8 mouse cellular contexts compared by ENCODE assay signal in genomic region chr12:17545884-17546283, GRCm38 (mm10). TPM values are rescaled to one million over a fixed set of nuclear protein-coding genes. Genes with fewer than 3 reads are reported as not detected.
DNase-seq lines count a peak whose midpoint lies in the region; ATAC-seq and TF ChIP-seq lines count a peak whose summit lies in the region.

No protein-coding gene starts in this region.

- WGBS in heart, embryonic 13.5 days, result 3% methylated on average over 8 of the region's 8 CpGs
- WGBS in bone marrow, adult 2 months, result 11% methylated on average over 8 of the region's 8 CpGs
- 5% methylated on average over 8 of the region's 8 CpGs for WGBS in intestine, embryonic 14.5 days
- WGBS in midbrain, embryonic 16.5 days, result 3% methylated on average over 8 of the region's 8 CpGs

- no peak for DNase-seq in heart, postnatal 25 days (ENCODE audit: low spot score)
- DNase-seq in intestine, embryonic 14.5 days (ENCODE audit: low spot score), result peak; percentile 62
- no peak for DNase-seq in spleen, postnatal 4 days (ENCODE audit: low spot score in 2 of 2)
- DNase-seq in cerebellum, adult 11 months, result no peak

- TF ChIP-seq CTCF in bone marrow, adult 2 months (IDR thresholded peaks at IDR 0.05; ENCODE audit: control insufficient read depth, insufficient read depth, low read length), result no peak

- no peak for ATAC-seq in heart, embryonic 13.5 days (ENCODE audit: extremely low read depth, insufficient number of reproducible peaks, low FRiP score, low TSS enrichment)
- no peak for ATAC-seq in intestine, embryonic 14.5 days (replicated peaks; ENCODE audit: low FRiP score, low TSS enrichment, low read depth)
- no peak for ATAC-seq in midbrain, embryonic 16.5 days
- no peak for ATAC-seq in erythroid progenitor cell, adult 5-6 weeks (replicated peaks; ENCODE audit: low FRiP score, poor library complexity, severe bottlenecking)

- H3K4me1 ChIP-seq in heart, embryonic 13.5 days, result peaks cover 19% of the 10 kb centered on the region
- peaks cover under 1% of the 10 kb centered on the region; the same call in 1 of the 2 replicates for H3K4me1 ChIP-seq in bone marrow, adult 2 months (ENCODE audit: control insufficient read depth, insufficient read depth, low read length)
- H3K4me1 ChIP-seq in intestine, embryonic 14.5 days (replicated peaks; ENCODE audit: control insufficient read depth, insufficient read depth, low read length), result peaks cover 6% of the 10 kb centered on the region
- H3K4me1 ChIP-seq in midbrain, embryonic 16.5 days (ENCODE audit: control insufficient read depth, insufficient read depth, low read length), result peaks cover 16% of the 10 kb centered on the region

- 0 out of 2 replicates have a peak, but pooled peaks cover 2% of the 10 kb centered on the region for H3K27me3 ChIP-seq in heart, embryonic 13.5 days (replicated peaks)
- H3K27me3 ChIP-seq in intestine, embryonic 14.5 days (replicated peaks; ENCODE audit: control insufficient read depth, insufficient read depth, low read length), result no peaks in the 10 kb centered on the region
- H3K27me3 ChIP-seq in midbrain, embryonic 16.5 days (ENCODE audit: control insufficient read depth, insufficient read depth, low read depth, low read length), result no peaks in the 10 kb centered on the region

- intact Hi-C loops in heart, postnatal 25 days (cut with DNase I), result loop anchor here (2.0 to 5.0 kb wide), 2 partner anchors 103 to 199 kb away; partner anchors contain the start of gene Nol10

- 0 out of 2 replicates have a peak overlapping the region, but pooled peaks have one; percentile 92 for H3K27ac ChIP-seq in heart, embryonic 13.5 days (replicated peaks)
- H3K27ac ChIP-seq in bone marrow, adult 2 months (ENCODE audit: control insufficient read depth, insufficient read depth, low read depth, low read length, poor library complexity), result no peak overlapping the region
- H3K27ac ChIP-seq in intestine, embryonic 14.5 days (ENCODE audit: low read depth), result no peak overlapping the region
- H3K27ac ChIP-seq in midbrain, embryonic 16.5 days (ENCODE audit: low read length), result no peak overlapping the region

- H3K9ac ChIP-seq in heart, embryonic 13.5 days, result peak overlapping the region; percentile 95
- H3K9ac ChIP-seq in intestine, embryonic 14.5 days (ENCODE audit: low read length), result peak overlapping the region; percentile 95
- H3K9ac ChIP-seq in midbrain, embryonic 16.5 days (ENCODE audit: low read depth, low read length), result peak overlapping the region; percentile 58

- H3K36me3 ChIP-seq in heart, embryonic 13.5 days, result peaks cover 41% of the 10 kb centered on the region
- peaks cover 39% of the 10 kb centered on the region for H3K36me3 ChIP-seq in intestine, embryonic 14.5 days (ENCODE audit: control insufficient read depth, insufficient read depth, low read length)
- no peaks in the 10 kb centered on the region; the same call in 1 of the 2 replicates for H3K36me3 ChIP-seq in midbrain, embryonic 16.5 days (ENCODE audit: control insufficient read depth, insufficient read depth, low read length)

- peak overlapping the region; percentile 98 for H3K4me3 ChIP-seq in heart, embryonic 13.5 days
- H3K4me3 ChIP-seq in bone marrow, adult 2 months (replicated peaks; ENCODE audit: control insufficient read depth, low read depth, low read length), result peak overlapping the region; percentile 86
- H3K4me3 ChIP-seq in intestine, embryonic 14.5 days (ENCODE audit: low read depth, low read length), result peak overlapping the region; percentile 90
- peak overlapping the region; percentile 89 for H3K4me3 ChIP-seq in midbrain, embryonic 16.5 days (ENCODE audit: low read depth, low read length)

- no peak for TF ChIP-seq POLR2A in bone marrow, adult 2 months (IDR thresholded peaks at IDR 0.05; ENCODE audit: borderline replicate concordance, control insufficient read depth, low read depth, low read length)

- no peaks in the 10 kb centered on the region for H3K9me3 ChIP-seq in heart, embryonic 13.5 days
- H3K9me3 ChIP-seq in intestine, embryonic 14.5 days (ENCODE audit: control insufficient read depth, low read length), result no peaks in the 10 kb centered on the region
- H3K9me3 ChIP-seq in midbrain, embryonic 16.5 days (replicated peaks; ENCODE audit: control insufficient read depth, low read length, poor library complexity, severe bottlenecking), result no peaks in the 10 kb centered on the region

- H3K4me2 ChIP-seq in heart, embryonic 13.5 days, result peak overlapping the region; percentile 74
- H3K4me2 ChIP-seq in intestine, embryonic 14.5 days (ENCODE audit: low read length), result peak overlapping the region; percentile 75
- peak overlapping the region; percentile 92 for H3K4me2 ChIP-seq in midbrain, embryonic 16.5 days (ENCODE audit: low read length)

RNA-seq across cellular contexts. Expression of gene Odc1, which starts 1.3 kb away (rescaled TPM):
- 142 and 152 TPM in 2 replicates for polyA plus RNA-seq in heart, embryonic 13.5 days (2015; fragmentation: Nextera tagmentation; extraction: Ambion mirVana)
- 10 to 100 TPM; 69.3 to 72.3 TPM for total RNA-seq in heart, postnatal 25 days (2021)
- polyA plus RNA-seq in bone marrow, adult 2 months (2011; ENCODE audit: insufficient read depth, insufficient read length, low replicate concordance, missing spikeins), result 585 and 642 TPM in 2 replicates
- 234 and 237 TPM in 2 replicates for polyA plus RNA-seq in intestine, embryonic 14.5 days (2014; fragmentation: Nextera tagmentation; extraction: Ambion mirVana)
- polyA plus RNA-seq in midbrain, embryonic 16.5 days (2015; fragmentation: Nextera tagmentation; extraction: Ambion mirVana), result 113 and 132 TPM in 2 replicates
- 1,351 and 1,432 TPM in 2 replicates for total RNA-seq in erythroid progenitor cell, adult 5-6 weeks (2015; ENCODE audit: low replicate concordance)
- total RNA-seq in erythroid progenitor cell, adult 5-6 weeks (2017; ENCODE audit: low replicate concordance), result 1,739 and 2,218 TPM in 2 replicates
